Mouse (Mus musculus): ENCODE measurements around the gene Rtkn.

The Rtkn gene

DNA sequence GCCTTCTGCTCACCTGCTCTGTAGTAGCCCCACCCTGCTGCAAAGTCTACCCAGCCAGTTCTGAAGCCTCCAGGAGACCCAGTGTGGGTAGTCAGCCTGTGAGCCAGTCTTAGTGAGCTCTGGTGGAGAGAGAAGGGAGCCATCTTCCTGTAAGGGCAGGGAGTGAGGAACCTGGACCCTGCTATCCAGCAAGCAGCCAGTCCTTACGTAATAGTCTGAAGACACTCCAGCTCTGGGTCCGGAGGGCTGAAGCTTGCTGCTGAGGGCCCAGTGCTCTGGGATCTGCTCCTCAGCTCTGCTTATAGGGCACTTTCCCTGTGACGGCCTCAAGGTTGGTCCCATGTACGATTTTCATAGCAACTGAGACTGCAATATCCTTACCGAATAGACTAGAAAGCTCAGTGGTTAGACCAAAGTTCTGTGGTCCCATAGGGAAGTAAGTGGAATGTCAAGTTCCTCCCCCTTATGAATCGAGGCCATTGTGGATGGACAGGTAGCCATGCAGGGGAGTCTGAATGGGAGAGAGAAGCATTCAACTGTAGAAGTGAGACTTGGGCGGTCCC lies at the start of gene Rtkn:
Rtkn (plus strand) TSS at position 513 of the 563 bp plus-strand sequence.
- DNase-seq: no peak

DNA sequence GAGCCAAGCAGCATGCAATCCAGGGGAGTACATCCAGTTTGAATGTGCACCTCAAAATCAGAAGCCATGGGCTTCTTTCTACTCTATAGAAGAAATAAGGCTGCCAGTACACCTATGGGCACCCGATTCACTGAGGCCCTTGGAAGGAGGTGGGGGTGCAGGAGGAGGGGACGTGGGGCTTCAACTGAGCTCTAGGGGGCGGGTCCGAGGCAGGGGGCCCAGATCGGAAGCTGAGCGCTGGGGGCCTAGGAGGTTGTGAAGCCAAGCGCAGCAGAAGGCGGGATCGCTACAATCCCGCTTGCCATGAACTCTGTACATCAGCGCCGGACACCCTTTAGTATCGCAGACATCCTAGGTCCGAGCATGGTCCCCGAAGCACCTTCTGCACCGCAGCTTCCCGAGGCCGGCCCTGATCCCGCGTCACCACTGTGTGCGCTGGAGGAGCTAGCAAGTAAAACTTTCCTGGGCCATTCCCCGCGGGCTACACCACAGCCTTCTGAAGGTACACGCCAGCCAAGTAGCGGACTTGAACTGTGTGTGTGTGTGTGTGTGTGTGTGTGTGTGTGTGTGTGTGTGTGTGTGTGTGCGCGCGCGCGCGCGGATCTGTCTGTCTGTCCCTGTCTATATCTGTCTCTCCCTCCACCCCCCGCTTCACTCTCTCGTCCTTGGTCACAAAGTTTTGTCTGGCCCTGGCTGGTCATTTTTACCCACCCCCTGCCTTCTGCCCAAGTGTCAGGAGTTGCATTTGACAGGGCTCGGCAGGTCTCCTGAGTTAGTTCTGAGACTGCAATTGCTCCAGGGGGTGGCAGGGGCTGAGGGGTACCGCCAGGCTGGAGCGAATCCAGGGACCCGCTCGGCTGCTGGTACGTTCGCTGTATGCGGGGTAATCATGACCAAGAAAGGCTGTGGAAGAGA lies 48.9 kb upstream of the Rtkn start, which contains the start of gene Lbx2:
Lbx2 (plus strand) TSS at position 247 of the 915 bp plus-strand sequence.
- peak in 1 of 2 experiments; percentile 26 for DNase-seq

DNA sequence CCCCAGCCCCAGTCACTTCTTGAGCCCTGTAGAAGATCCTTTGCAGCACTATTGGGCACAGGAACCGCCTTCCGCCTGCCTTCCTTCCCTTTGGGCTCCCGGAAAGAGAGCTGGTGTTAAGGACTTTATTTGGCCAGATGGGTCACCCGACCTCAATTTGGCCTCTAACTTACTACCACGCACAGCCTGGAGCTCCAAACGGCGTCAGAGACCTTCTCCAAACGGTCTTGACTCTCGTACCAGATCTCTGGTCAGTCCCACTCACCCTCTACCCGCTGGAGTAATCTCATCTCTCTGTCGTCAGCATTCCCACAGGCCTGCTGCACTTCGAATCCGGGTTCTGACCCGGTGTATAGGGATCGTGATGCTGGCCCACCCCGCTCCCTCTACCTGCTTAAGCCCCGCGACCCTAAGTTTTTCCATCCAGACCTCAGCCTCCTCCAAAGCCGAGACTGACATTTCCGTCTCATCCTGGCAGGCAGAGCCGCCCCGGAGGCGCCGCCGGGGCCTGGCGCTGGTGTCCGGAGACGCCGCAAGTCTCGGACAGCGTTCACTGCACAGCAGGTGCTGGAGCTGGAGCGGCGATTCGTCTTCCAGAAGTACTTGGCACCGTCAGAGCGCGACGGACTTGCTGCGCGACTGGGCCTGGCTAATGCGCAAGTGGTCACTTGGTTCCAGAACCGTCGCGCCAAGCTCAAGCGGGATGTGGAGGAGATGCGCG lies 47.9 kb upstream of the Rtkn start:
- DNase-seq: peak; percentile 28 to 49

DNA sequence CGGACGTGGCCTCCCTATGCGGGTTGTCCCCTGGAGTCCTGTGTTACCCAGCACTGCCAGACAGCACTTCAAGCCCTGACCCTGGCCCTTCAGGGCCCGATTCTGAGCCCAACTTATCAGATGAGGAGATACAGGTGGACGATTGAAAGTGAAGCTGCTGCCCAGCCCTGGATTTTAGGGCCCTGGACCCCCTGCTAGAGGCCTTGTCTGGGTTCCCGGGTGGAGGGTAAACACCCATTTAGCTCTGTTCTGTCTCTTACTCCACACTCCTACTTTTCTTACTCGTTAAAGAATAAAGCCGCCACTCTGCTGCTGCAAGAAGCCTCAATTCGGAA lies 47.4 kb upstream of the Rtkn start:
- no peak for DNase-seq

DNA sequence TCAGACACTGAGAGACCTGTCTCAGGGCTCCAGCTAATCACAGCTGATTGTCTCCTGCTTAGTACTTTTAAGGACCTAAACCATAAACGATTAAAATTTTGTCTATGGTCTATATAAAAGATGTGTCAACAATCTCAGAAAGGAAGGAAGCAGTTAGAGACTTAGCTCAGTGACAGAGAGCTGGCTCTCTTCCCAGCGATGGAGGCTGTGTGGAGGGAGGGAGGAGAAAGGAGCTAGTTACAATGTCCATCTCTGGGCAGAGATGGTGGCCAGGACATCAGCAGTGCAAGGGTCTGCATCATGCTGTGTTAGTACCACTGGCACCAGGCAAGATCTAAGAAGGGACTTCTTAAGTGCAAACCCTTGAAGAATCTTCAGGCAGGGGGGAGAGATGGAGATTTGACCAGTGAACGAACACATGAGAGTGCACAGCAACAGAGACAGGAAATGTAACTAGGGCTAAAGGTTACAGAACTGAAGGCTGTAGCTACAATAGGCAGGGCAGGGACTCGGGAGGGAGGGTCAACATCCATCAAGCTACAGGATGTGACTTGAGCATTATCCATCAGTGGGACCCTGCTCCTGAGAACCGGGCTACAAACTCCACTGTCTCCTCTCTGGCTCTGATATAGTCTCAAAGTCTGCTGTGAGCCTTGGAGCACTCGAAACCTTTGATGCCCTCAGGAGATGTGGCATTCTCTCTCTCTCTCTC lies 42.7 kb upstream of the Rtkn start:
- peak; percentile 55 to 56 for DNase-seq

DNA sequence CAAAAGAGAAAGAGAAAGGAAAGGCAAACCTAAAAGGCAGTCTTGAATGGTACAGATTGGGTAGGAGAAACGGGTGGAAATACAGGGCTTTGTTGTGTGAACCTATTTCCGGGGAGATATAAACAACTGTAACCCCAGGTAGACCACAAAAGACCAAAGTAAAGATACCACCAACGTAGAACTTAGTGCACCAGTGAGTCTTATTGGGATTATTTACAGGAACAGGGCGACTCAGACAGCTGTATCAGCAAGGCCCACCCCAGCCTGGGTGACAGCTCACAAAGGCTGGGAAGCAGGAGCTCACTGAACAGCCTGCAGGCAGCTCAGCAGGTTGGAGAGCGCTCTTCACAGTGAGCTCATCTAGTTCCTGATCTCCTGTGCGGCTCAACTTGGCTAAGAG lies 39.3 kb upstream of the Rtkn start:
- DNase-seq: no peak

DNA sequence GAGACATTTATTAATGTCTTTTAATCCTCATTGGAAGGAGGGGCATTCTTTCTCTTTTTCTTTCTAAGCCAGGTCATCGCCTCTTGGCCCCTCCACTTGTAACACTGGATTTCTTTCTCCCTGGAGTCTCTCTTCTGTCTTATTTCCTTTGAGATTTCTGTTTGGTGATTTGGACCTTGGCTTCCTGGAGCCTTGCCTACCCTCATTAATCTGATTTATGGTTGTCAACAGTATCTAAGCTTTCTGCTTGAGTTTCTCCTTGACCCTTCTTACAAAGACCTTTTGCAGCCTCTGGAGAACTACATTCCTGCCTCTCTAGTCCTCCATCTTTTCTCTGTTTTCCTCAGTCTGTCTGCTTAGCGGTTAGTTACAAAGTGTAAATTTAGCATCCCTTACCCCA lies 36.9 kb upstream of the Rtkn start:
- DNase-seq: no peak

DNA sequence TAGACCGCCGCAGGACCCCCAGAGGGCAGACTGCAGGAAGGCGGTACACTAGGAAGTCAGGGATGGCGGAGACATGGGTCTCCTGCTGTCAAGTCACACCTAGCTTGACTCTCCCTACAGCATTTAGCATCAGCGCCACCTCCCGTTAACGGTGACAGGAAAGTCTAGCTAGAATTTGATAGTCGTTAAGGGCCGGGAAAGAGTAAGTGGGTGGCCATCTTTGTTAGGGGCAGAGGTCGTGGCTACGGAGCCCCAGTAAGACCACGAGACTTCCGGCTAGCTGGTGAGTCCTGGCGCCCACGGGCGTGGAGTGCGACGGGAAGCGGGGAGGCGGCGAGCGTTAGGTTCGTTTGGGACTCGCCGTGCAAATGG lies 34.0 kb upstream of the Rtkn start, which contains the start of the genes Ccdc142 and Gm42688:
Ccdc142 (plus strand) TSS at position 286 of the 372 bp plus-strand sequence.
Gm42688 (plus strand) TSS at position 302 of the 372 bp plus-strand sequence.
- DNase-seq: peak; percentile 92

DNA sequence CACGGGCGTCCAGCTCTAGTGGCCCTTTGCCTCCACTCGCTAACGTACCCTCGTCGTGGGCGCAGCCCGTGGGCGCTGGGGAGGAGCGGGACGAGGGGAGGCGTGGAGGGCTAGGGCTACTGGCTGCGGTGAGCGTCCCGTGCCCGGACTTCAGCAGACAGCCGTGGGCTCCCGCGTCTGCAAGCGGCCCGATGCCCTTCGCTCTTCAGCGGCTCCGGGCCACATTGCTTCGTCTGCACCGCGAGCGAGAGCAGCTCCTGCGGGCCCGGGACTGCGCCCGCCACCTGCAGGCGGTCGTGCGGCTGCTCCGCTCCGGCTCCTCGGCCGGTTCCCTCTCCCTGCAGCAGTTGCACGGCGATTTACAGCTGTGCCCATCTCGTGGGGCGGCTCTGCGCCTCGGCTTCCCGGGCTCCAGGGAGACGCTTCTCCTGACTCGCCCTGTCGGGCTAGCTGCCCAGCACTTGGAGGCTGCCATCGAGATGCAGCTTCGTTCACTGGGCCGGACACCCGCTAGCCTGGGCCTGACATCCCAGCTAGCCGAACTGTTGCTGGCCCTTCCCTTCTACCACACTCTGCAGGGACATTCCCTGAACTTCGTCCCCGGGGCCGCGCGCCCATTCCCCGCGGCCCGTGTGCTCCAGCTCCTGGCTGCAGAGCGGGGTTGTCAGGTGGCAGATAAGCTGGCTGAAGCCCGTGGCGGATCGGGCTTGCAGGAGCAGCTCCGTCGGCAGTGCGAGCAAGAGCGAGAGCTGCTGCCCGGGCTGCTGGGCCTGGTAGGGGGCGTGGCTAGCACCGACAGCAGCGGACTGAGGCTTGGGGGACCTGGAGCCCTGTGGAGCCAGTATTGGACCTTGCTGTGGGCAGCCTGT lies 33.3 kb upstream of the Rtkn start:
- peak; percentile 79 to 83 for DNase-seq

DNA sequence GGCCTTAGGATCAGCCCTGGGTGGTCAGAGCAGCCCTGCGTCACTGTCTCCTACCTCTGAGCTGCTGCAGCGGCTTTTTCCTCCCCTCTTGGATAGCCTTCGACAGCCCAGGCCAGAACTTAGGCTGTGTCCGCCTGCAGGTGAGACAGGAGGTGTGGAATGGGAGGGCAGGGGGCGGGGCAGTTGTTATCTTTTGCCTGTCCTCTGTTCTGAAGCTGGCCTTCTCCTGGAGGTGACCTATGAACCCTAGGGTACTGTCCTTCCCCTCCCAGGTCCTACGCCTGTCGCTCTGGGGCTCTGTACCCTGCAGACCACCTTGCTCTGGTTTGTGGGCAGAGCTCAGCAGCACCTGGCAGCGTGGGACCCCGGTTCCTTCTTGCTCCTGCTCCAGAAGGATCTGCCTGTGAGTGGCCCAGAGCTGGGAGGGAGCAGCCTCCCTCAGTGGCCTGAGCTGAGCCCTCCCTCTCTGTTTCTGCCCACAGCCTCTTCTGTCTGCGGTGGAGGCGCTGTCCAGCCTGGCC lies 32.1 kb upstream of the Rtkn start:
- DNase-seq: no peak

DNA sequence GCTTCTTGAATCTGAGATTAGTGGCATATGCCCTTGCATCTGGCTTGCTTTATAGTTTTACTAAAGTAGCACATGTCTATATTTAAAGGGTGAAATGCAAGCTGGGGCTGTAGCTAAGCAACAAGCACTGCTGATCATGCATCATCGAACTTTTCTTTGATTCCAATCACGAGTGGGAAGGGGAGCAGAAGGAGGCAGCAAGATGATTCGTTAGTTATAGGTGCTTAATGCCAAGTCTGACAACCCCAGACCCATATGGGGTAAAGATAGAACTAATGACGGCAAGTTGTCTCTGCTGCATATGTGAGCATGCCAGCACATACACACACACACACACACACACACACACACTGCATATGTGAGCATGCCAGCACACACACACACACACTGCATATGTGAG lies 31.1 kb upstream of the Rtkn start:
- DNase-seq: no peak

DNA sequence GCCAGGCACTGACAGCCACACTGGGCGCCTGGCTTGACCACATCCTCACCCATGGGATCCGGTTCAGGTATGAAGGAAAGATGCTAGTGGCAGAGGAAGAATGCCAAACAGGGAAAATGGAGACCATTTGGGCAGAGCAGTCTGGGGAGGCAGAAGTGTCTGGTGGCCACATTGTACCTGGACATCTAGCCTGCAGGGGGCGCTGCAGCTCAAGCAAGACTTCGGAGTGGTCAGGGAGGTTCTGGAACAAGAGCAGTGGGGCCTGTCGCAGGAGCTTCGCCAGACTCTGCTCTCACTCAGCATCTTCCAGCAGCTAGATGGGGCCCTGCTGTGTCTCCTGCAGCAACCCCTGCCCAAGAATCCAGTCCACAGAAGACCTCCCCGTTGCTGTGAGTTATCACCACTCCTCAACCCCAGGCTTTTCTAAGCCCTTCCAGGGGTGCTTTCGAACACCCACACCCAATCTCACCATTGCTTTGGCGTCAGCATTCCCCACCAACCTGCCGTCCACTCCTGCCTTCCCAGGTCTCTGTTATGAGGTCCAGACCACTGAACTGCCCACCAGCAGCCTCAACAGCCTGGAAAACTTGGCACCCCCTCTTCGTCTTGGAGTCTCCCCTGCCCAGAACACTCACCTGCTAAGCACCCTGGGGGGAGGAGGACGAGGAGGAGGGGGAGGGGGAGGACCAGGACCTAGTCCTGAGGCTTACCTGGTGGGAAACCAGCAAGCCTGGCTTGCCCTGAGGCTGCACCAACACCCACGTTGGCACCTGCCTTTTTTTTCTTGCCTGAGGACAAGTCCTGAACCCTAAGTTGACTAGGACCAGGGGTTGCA lies 27.5 kb upstream of the Rtkn start:
- DNase-seq: peak; percentile 79 to 89

DNA sequence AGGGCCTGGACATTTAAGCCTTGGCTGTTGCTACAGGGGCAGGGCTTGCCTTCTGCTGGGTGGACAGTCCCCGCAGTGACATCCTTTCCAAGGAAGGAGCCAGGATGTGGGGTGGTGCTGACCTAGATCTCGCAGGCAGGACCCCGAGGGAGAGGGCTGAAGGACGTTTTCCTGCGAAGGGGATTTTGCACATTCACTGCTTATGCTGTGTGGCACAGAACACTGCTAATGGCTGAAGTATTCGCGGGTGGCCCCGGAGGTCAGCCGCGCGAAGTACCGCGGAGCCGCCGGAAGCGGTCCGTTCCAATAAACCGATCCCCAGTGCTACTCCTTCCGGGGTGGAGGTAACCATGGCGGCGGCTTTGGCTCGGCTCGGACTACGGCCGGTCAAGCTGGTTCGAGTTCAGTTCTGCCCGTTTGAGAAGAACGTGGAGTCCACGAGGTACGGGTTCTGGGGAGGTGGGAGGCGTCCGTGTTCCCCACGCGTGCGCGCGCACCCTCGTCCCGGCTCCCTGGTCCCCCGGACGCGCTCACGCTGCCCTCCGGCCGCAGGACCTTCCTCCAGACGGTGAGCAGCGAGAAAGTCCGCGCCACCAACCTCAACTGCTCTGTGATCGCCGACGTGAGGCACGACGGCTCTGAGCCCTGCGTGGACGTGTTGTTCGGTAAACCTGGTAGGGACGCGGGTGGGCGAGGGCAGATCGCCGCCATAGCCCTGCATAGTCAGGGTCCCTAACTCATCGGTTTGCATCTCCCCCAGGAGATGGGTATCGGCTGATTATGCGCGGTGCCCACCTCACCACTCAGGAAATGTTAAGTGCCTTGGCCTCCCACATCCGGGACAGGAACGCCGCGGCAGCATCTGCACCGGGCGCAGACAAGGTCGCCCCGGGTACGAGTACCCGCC lies 26.2 kb upstream of the Rtkn start, which contains the start of gene Mrpl53:
Mrpl53 (plus strand) TSS at position 279 of the 907 bp plus-strand sequence.
- DNase-seq: peak; percentile 88

DNA sequence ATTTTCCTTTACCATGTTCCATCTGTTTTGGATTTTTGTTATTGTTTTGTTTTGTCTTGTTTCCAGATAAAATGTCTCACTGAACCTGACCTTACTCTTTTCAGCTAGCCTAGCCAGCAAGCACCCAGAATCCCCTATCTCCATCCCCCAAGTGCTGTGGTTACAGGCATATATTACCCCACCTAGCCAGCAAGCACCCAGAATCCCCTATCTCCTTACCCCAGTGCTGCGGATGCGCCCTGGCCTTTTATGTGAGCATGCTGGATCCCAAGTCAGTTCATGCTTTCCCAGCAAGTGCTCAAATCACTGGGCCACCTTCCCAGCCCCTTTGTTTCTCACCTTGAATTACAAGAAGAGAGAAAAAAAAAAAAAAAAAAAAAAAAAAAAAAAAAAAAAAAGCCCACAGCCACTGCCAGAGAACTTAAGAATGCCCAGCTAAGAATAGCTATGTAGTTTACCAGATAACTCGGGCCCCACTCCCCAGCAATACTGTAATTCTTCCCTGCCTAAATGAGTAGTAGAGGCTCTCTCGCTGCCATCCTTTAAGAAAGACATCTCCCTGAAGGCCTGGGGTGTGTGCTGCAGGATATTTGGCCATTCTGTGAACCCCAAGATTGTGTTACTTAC lies 23.6 kb upstream of the Rtkn start:
- DNase-seq: no peak

DNA sequence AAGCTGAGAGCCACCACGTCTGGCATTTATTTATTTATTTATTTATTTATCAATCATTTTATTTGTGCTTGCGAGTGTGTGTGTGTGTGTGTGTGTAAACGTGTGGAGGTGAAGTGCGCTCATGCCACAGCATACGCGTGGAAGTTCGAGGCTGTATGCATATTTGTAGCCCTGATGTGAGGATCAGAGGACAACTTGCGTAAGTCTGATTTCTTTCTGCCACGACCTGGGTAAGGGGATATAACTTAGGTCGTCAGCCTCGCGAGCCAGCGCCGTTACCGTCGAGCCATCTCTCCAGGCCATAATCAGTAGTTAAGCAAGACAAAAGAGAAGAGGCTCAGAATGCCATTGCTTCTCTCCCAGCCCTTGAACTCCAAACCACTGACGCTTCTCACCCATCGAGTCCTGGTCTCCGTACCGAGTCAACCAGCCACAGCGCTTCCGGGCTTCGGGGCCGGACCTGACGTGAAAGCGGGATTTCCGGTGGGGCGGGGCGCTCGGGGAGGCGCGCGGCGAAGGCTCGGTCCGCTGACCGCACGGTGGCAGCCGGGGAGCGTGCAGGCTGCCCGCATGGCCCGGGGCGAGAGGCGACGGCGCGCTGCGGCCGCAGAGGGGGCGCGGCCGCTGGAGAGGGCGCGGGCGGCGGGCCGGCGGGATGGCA lies 20.1 kb upstream of the Rtkn start, which contains the start of gene Mogs:
Mogs (plus strand) TSS at position 486 of the 661 bp plus-strand sequence.
- peak; percentile 96 to 97 for DNase-seq

DNA sequence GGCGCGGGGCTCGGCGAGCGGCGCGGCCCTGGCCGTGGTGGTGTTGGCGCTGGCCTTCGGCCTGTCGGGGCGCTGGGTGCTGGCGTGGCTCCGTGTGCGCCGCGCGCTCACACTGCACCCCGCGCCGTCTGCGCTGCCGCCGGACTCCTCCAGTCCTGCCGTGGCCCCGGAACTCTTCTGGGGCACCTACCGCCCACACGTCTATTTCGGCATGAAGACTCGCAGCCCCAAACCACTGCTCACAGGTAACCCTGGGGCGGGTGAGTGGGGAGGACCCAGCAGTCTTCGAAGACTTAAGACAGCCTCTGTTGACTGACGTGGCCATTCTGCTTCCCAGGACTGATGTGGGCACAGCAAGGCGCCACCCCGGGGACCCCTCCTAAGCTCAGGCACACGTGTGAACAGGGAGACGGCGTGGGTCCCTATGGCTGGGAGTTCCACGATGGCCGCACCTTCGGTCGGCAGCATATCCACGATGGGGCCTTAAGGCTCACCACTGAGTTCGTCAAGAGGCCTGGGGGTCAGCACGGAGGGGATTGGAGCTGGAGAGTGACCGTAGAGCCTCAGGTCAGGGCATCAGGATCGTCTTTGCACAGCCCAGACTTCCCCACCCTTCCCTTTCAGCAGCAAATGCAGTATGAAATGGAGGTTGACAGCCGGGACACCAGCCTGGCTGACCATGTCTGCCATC lies 19.4 kb upstream of the Rtkn start:
- DNase-seq: no peak

DNA sequence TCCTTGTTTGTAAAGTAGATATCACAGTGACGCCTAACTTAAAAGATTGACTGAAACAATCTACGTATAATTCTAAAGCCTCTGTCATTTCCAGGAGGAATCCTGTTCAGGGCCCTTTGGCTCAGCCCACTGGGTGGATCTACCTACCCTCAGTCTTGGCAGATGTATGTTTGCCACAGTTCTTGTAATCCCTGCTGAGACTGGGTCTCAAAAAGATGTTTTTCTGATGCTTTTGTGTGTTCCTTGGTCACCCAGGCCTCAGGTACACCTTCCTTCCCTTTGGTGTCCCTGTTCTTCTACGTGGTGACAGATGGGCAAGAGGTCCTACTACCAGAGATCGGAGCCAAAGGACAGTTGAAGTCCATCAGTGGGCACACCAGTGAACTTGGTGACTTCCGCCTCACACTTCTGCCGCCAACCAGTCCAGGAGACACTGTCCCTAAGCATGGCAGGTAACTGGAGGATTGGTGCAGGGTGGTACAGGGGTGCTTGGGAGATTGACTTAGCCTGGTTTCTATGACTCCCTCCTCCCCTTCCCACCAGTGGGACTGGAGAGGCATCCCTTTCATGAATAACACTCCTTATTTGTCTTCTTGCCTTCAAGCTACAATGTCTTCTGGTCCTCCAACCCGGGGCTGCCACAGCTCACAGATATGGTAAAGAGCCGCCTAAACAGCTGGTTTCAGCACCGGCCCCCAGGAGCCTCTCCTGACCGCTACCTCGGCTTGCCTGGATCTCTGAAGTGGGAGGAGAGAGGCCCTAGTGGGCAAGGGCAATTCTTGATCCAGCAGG lies 18.7 kb upstream of the Rtkn start:
- DNase-seq: no peak

Measured in lung, postnatal 4 days (tissue).